Mouse (Mus musculus): ENCODE results near the gene 1700001O22Rik.

GRCm38 (mm10) chr2:30846236-30846635 lies 42.8 kb upstream of the 1700001O22Rik start:
- TF ChIP-seq CTCF (conservative IDR thresholded peaks at IDR 0.05 in 1 of 2, IDR thresholded peaks at IDR 0.05 in 1 of 2; ENCODE audit: low read depth in 2 of 2, low read length in 2 of 2) (no peak), MXI1 (IDR thresholded peaks at IDR 0.05; ENCODE audit: low read depth, low read length) (no peak), MYC (IDR thresholded peaks at IDR 0.05; ENCODE audit: low read depth, low read length) (no peak), USF2 (conservative IDR thresholded peaks at IDR 0.05; ENCODE audit: low read depth, low read length) (no peak), HCFC1 (IDR thresholded peaks at IDR 0.05; ENCODE audit: low read depth, low read length) (no peak), MEF2A (IDR thresholded peaks at IDR 0.05; ENCODE audit: borderline replicate concordance, low read depth, low read length) (no peak)

All from CH12.LX (cell line).